Mouse (Mus musculus) hindbrain, embryonic 12.5 days (tissue): ENCODE measurements around the gene Vmn2r78. TPM values are rescaled to one million over a fixed set of nuclear protein-coding genes. Genes with fewer than 3 reads are reported as not detected.
"Not testable (repeated sequence)": the region's sequence is repeated elsewhere in the genome, so short reads cannot be mapped to it uniquely, and the experiment has no call there.

ENCODE experiments used
- ATAC-seq: fragments of 200-750 bp; cut with Nextera tagmentation; 2 replicates; pipeline ENCODE4 v1.8.0; 2017; ENCODE audit warnings: moderate TSS enrichment; ENCODE audit not compliant: low FRiP score
- H3K27ac ChIP-seq: fragments of 300-500 bp; sonication (generic); 2 replicates; pipeline ENCODE4 v1.5.1; 2016; ENCODE audit warnings: mild to moderate bottlenecking
- H3K27me3 ChIP-seq: fragments of 300-500 bp; sonication (generic); 2 replicates; pipeline ENCODE4 v1.6.1; 2016; ENCODE audit warnings: mild to moderate bottlenecking
- H3K36me3 ChIP-seq: fragments of 300-500 bp; sonication (generic); 2 replicates; pipeline ENCODE4 v1.6.1; 2016; ENCODE audit warnings: mild to moderate bottlenecking
- H3K4me1 ChIP-seq: fragments of 300-500 bp; sonication (generic); 2 replicates; pipeline ENCODE4 v1.6.1; 2016
- H3K4me2 ChIP-seq: fragments of 300-500 bp; sonication (generic); replicated peaks from 2 replicates; pipeline ENCODE4 v1.6.1; 2016; ENCODE audit warnings: mild to moderate bottlenecking
- H3K4me3 ChIP-seq: fragments of 300-500 bp; sonication (generic); 2 replicates; pipeline ENCODE4 v1.5.1; 2016; ENCODE audit warnings: mild to moderate bottlenecking
- H3K9ac ChIP-seq: fragments of 300-500 bp; sonication (generic); 2 replicates; pipeline ENCODE4 v1.6.1; 2016; ENCODE audit warnings: mild to moderate bottlenecking, moderate library complexity
- H3K9me3 ChIP-seq: fragments of 300-500 bp; sonication (generic); replicated peaks from 2 replicates; pipeline ENCODE4 v1.6.1; 2016; ENCODE audit warnings: mild to moderate bottlenecking
- WGBS: fragments of 180-500 bp; shearing (Covaris S2); methylation state at CpG from one replicate; pipeline ENCODE4 v1.1.7; 2016; 5-methylcytosine and 5-hydroxymethylcytosine counted together
- polyA plus RNA-seq: library from polyadenylated mRNA; unstranded; fragments of >200 nt; fragmentation: Nextera tagmentation; extraction: Ambion mirVana; gene quantifications from 2 replicates; pipeline ENCODE4 v1.2.1, GENCODE M21; 2016

Vmn2r78 gene
- polyA plus RNA-seq: not detected in 2 replicates

DNA sequence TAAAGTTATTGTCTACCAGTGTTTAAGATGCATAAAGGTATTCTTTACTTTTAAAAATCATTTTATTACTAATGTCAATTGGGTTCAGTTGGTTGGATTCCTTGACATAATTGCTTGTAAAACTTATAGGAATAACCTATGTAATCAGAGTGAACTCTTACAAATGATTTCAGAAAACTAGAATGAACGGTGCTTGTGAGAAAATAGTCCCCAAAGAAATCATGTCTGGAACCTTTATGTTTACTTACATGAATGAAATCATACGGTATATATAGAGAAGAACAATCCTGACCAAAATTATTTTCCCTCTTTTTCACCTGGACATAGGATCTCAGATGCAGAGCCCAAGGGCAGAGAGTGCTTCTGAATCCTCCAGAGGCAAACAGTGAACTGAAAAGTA, at the start of gene Vmn2r78:
Gene Vmn2r78 (plus strand): TSS at position 301 of the 400 bp plus-strand sequence.
- ATAC-seq: not testable (repeated sequence)

DNA sequence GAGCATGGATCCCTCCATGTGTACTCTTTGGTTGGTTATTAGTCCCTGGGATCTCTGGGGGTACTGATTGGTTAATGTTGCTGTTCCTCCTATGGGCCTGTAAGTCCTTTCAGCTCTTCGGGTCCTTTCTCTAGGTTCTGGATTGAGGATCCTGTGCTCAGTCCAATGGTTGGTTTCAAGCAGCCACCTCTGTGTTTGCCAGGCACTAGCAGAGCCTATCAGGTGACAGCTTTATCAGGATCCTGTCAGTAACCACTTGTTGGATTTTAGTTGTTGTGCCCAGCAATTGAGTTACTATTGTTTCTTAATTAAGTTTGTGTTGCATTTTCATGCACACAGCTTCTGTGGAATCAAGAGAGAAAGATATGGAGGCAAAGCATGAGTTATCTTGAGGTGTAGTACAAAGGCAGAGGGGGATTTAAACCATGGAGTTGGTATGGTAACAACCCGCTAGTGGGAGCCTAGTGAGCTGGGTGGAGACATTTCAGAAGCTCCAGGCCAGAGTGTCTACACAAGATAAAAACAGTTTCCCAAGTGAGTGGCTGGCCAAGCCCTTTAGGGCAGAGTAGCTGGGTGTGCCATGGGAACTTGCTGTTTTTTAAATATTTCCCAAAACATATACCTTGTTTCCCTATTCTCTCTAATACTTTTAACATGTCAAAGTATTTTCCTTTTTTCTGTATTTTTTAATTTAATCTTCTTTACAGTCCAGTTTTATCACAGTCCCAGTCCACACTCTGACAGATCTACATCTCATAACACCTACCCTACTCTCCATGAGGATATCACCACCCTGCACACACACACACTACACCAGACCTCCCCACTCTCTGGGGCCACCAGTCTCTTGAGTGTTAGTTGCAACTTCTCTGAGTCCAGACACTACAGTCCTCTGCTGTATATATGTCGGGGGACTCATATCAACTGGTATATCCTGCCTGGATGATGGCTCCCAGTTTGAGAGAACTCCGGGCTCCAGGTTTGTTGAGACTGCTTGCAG, 25.1 kb upstream of the Vmn2r78 start:
- H3K27me3 ChIP-seq: no peaks in the 10 kb centered on the region
- no peaks in the 10 kb centered on the region for H3K9me3 ChIP-seq
- ATAC-seq: no peak
- 83% methylated on average over 4 of the region's 4 CpGs for WGBS
- no peak overlapping the region for H3K4me2 ChIP-seq
- H3K4me1 ChIP-seq: no peaks in the 10 kb centered on the region
- H3K36me3 ChIP-seq: no peaks in the 10 kb centered on the region
- no peak overlapping the region for H3K9ac ChIP-seq
- H3K27ac ChIP-seq: no peak overlapping the region
- no peak overlapping the region for H3K4me3 ChIP-seq

More for the DNA sequence above, at the start of gene Vmn2r78:
- not testable (repeated sequence) for H3K4me1 ChIP-seq, H3K4me3 ChIP-seq, H3K36me3 ChIP-seq, H3K9ac ChIP-seq, H3K4me2 ChIP-seq, H3K27me3 ChIP-seq, H3K27ac ChIP-seq, H3K9me3 ChIP-seq
- 87% methylated on average over 2 of the region's 2 CpGs for WGBS

DNA sequence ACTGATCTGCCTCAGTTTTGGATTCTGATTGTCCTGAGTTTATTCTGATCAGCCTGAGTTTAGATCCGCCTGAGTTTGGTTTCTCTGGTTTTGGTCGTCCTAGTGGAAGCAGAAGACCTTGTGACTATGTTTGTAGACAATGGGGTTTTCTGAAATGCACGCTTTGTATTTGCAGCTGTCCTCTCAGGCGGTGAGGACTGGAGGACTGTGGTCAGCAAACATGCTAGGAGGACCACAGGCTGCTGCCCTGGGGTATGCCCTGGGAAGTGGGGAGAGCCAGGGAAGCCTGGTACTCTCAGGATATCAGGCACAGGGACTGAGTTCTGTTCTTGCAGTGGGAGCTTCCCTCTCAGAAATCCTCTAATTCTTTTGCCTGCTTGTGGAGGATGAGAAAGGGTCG, 22.4 kb downstream of the Vmn2r78 start:
- no peak for ATAC-seq
- H3K9me3 ChIP-seq: no peaks in the 10 kb centered on the region
- no peak overlapping the region for H3K27ac ChIP-seq
- H3K36me3 ChIP-seq: no peaks in the 10 kb centered on the region
- WGBS: 80% methylated on average over 5 of the region's 5 CpGs
- H3K4me2 ChIP-seq: no peak overlapping the region
- H3K4me3 ChIP-seq: no peak overlapping the region
- H3K9ac ChIP-seq: no peak overlapping the region
- no peaks in the 10 kb centered on the region for H3K4me1 ChIP-seq
- H3K27me3 ChIP-seq: no peaks in the 10 kb centered on the region

DNA sequence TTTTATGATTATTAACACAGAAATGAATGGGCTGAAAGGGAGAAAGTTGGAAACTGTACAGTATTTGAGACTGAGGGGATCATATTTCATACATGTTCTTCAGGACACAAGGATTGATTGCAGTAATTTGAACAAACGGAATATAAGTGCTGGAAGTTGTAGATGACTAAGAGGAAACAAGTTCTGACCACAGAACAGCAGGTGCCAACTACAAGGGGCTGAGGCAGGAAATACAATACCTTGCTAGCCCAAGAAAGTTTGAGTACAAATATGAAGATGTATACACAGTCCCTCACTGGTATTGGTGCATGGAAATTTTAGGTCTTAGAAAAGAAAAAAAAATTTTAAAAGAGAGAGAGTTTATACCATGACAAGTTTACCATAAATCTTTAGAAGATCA, 79.8 kb downstream of the Vmn2r78 start:
- 74% methylated on average over 1 of the region's 1 CpGs for WGBS
- no peaks in the 10 kb centered on the region for H3K4me1 ChIP-seq
- no peak overlapping the region for H3K4me2 ChIP-seq
- no peak for ATAC-seq
- no peaks in the 10 kb centered on the region for H3K27me3 ChIP-seq
- H3K9me3 ChIP-seq: no peaks in the 10 kb centered on the region
- H3K27ac ChIP-seq: no peak overlapping the region
- H3K4me3 ChIP-seq: no peak overlapping the region
- no peak overlapping the region for H3K9ac ChIP-seq
- H3K36me3 ChIP-seq: no peaks in the 10 kb centered on the region

DNA sequence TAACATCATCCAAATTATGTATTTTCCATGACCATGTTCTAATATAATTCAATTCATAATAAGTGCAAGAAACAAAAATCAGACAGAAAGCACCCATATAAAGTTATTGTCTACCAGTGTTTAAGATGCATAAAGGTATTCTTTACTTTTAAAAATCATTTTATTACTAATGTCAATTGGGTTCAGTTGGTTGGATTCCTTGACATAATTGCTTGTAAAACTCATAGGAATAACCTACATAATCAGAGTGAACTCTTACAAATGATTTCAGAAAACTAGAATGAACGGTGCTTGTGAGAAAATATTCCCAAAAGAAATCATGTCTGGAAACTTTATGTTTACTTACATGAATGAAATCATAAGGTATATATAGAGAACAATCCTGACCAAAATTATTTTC, 80.9 kb downstream of the Vmn2r78 start, which contains the start of gene Vmn2r79:
Gene Vmn2r79 (plus strand): TSS at position 301 of the 400 bp plus-strand sequence.
- WGBS: 78% methylated on average over 1 of the region's 1 CpGs
- ATAC-seq, H3K4me2 ChIP-seq, H3K27me3 ChIP-seq, H3K36me3 ChIP-seq, H3K9me3 ChIP-seq, H3K27ac ChIP-seq, H3K4me1 ChIP-seq, H3K9ac ChIP-seq, H3K4me3 ChIP-seq: not testable (repeated sequence)

Other genes with a start within 250 kb of the Vmn2r78 start
- not detected in 2 replicates for gene Olfr292, start 226.8 kb upstream of the Vmn2r78 start, polyA plus RNA-seq
- 0.18 and 0.21 TPM in 2 replicates for gene Folh1, start 139.2 kb upstream of the Vmn2r78 start, polyA plus RNA-seq
- gene Vmn2r77, start 120.1 kb upstream of the Vmn2r78 start, polyA plus RNA-seq: not detected in 2 replicates
- not detected in 2 replicates for gene Vmn2r79, start 81.0 kb downstream of the Vmn2r78 start, polyA plus RNA-seq